Mouse (Mus musculus): ENCODE data around the gene Tacr2. TPM values are rescaled to one million over a fixed set of nuclear protein-coding genes. Genes with fewer than 3 reads are reported as not detected.
A peak's percentile ranks its signal among the peaks of the same experiment; 100 is the strongest.

Tacr2 gene
- total RNA-seq, 2 experiments from 2014 or later: 0.25 TPM; not detected in 1

DNA sequence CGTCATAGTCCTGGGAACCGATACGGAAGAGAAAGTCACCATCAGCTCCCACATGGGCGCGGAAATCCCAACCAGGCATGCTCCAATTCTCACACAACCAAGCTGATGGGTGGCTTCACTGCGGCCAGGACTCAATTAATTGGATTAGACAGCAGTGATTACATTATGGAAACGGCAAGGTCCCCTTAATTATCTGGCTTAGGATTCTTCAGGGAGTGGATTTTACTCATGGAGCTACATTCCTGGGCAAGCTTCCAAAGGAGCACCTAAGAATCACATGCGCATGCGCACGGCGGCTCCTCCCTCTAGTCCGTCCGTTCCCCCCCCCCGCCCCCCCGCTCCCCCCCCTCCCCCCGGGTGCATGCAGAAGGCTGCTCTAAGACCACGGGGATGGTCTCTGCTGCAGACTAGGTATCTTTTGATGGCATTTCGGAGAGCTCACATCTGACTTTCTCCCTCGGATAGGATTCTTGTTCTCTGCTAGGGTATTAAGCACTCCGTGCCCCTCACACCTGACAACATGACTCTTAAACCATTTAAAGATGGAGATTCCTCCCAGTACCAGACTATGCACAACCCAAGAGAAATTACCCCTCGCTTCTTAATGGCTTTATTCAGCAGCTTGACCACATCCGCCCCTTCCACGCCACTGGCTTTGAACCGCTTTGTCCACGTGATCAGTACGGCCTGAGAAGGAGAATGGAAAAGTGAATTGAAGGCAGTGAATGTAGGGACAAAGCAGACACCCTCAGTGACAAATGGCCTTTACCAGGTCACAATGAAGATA lies 44.0 kb downstream of the Tacr2 start:
- DNase-seq (ENCODE audit: low spot score in 2 of 2): no peak

DNA sequence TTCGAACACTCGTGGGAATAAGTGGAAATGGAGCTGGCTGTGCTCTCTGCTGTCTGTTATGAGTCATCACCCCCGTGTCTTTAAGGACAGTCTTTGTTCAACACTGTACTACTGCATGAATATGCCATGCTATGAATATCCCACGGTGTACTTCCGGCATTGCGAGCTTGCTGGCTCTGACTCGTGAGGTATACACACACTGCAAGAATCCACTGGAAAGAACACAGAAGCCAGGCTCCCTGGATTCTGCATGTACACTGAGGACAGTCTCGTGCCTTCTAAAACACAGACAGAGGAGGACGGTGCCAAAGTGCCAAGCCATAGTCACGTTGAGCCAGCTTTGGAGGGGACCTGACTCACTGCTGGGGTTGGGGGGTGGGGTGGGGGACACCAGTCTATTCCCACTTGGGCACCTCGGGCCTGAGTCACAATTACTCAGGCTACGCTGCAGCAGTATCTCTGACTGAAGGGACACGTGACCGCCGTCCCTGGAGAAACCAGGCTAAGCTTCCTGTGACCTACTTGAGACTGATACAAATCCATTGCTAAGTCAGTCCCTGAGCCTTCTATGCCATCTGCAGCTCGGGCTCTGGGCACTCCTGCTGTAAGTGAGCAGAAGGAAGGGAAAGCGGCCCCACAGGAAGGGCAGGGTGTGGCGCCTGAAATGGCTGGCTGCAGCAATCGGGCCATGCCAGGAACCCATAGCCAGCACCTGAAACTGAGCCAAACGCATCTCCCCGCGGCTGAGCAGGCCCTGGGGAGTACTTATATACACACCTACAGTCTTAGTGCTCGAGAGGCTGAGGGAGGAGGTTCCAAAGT lies 48.0 kb downstream of the Tacr2 start:
- no peak for DNase-seq (ENCODE audit: low spot score in 2 of 2)

DNA sequence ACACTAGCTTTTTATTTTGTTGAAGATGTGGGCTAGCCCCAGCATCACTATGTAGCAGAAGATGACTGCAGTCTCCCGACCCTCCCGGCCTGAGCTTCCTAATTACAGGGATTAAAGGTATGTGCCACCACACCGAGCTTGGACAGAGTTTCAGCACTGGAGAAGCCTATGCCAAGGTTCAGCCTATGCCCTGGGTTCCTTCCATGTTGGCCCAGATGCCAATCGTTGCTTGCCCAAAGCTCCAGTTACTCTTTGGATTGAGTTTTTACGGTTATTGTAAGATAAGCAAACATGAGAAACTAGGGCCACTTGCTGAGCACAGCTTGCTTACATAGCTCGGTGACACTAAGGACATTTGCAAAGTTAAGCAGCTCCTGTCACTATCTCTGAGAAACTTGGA lies 52.9 kb downstream of the Tacr2 start:
- no peak for DNase-seq (ENCODE audit: low spot score in 2 of 2)

DNA sequence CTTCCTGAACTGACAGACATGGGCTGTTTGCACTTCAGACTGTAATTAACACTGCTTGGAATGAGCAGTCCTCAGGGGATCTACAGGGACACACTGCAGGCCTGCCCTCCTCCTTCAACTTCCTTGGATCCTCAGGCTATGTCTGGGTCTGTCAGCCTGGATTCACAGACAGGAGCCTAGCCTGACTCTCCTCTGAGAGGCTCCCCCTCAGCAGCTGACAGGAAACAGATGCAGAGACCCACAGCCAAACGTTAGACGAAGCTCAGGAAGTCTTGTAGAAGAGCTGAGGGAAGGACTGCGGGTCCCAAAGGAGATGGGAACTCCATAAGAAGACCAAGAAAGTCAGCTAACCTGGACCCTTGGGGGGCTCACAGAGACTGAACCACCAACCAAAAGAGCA lies 54.2 kb downstream of the Tacr2 start:
- DNase-seq (ENCODE audit: low spot score in 2 of 2): no peak

DNA sequence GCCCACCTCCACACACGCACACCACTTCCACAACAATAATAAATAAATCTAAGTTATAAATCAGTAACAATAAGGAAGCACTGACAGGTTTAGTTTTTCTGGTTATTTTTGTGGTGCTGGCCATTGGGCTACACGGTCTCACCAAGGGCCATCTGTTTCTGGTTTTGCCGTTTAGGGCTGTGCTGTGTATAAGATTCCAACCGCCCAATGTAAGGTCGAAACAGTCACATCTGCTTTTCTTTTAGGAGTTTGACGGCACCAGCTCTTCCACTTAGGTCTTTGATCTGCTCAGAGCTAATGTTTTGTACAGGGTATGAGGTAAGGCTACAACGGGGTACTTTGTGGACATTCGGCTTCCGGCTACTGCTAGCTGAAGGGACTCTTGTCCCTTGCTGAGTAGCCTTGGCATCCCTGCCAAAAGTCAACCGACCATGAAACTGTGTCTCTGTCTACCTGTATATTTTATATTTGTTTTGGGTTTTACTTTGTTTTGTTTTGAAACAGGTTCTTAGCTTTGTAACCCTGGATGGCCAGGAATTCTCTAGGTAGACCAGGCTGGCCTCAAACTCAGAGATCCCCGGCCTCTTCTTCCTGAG lies 56.8 kb downstream of the Tacr2 start:
- no peak for DNase-seq (ENCODE audit: low spot score in 2 of 2)

DNA sequence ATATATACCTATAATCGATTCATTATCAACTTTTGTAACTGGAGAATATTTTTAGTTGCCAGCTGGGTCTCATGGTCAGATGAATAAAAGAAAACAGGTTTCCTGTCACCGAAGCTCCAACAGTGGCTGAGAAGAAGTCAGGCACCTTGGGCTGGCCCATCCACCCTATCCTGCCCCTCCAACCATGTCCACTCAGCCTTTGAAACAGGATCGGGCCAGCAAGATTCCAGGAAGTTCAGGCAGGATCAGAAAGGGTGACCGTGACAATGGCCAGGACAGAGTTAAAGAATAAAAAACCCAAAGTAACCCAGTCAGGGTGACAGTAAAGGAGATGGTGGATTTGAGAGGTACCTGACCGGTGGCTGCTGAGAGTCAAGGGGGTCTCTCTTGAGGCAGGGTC lies 57.4 kb downstream of the Tacr2 start:
- DNase-seq (ENCODE audit: low spot score in 2 of 2): no peak

DNA sequence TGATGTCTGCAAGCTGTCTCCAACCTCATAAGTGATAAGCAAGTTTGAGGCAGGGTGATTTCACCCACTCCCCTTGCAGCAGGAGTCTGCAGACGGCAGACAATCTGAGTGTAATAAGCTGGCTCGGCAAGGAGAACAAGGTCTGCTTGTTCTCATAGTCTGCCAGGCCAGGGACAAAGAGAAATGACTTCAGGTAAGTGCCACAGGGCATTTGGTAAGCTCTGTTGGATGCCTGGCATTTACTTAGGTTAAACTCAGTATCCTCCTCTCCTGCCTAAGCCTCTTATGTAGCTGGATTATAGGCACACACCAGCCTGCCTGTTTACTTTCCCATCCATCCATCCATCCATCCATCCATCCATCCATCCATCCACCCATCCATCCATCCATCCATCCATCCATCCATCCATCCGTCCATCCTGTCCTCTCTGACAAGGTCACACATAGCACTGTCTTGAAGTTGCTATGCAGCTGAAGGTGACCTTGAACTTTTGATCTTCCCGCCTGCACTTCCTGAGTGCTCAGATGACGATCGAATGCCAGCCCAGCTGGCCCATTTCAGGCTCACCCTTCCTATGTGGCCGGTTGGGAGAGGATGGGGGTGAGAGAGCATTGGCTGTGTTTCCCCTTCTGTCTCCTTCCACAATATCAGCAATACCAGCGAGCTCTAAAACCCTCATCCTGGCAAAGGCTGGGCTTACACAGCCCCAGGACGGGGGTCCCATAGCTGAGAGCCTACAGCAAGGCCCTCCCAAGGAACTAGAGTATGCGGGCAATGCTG lies 58.2 kb downstream of the Tacr2 start:
- DNase-seq (ENCODE audit: low spot score in 2 of 2): no peak

DNA sequence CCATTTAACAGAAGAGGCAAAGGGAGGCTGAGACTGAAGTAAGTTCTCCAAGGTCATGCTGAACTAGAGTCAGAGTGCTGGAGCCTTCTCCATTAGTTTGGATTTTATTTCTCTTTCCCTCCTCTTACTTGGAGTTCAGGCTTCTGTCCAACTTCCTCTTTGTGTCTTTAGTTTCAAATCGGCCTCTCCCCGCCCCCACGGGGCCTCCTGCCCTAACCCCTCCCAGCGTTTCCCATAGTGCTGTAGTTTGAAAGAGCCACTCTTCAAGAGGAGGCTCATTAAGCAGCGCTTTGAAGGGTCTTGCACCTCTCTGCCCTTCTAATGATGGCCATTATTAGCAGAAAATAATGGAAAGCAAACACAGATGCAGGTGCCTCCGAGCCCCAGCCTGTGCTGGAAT lies 59.2 kb downstream of the Tacr2 start:
- DNase-seq (ENCODE audit: low spot score in 2 of 2): peak; percentile 49 to 57

DNA sequence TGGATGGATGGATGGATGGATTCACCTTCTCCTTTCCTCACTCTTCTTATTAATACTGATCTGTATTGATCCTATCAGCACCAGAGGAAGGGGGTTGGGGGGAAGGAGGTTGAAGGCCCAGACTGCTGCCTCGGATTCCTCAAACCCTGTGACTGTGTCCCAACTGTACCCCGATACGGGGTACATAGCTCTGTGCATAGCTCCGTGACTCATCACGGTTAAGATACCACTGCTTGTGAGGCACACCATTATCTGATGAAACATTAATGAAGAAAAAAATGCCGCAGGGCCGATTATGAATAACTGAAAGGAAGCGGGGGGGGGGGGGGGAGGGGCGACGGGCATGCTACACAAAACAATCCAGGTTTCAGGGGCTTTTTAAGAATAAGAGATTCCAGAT lies 60.9 kb downstream of the Tacr2 start:
- no peak for DNase-seq (ENCODE audit: low spot score in 2 of 2)

DNA sequence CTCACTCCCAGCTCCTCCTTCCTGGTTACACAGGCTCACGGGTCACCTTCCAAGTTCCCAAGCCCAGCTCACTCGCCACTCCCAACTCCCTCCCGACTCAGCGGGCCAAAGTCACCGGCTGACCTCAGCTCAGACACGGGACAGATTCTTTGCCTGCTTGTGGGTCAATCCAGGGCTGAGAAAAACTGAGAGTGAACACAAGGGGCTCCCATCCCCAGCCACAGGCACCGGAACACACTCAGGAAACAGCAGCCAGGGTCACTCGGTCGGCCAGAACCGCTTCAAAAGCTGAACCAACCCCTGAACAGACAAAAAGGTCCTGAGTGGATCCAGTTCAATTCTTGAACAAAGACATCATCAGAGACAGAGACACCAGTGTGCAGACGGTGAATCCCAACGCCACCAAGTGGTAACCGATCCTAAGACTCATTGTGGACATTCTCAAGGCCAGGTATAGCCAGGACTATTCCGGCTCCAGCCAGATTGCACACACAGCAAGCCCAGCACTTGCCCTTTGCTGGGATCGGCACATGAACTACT lies 61.7 kb downstream of the Tacr2 start:
- no peak for DNase-seq (ENCODE audit: low spot score in 2 of 2)

Other genes with a start within 250 kb of the Tacr2 start
- not detected for gene Neurog3, start 119.3 kb upstream of the Tacr2 start, total RNA-seq (2021)
- gene Fam241b, start 108.5 kb upstream of the Tacr2 start, total RNA-seq (2021): 10 to 100 TPM; 49.1 to 55.5 TPM
- gene Tspan15, start 21.2 kb upstream of the Tacr2 start, total RNA-seq (2021): 1 to 10 TPM; 7.9 to 9.0 TPM
- gene Hk1, start 127.5 kb downstream of the Tacr2 start, total RNA-seq (2021): 100 to 1,000 TPM; 280 to 294 TPM
- gene Hkdc1, start 170.1 kb downstream of the Tacr2 start, total RNA-seq (2021): 1 to 10 TPM; 5.0 to 6.4 TPM
- 1 to 10 TPM; 1.7 to 2.1 TPM for gene 4930507D05Rik, start 197.1 kb downstream of the Tacr2 start, total RNA-seq (2021)
- 10 to 100 TPM; 22.1 to 23.7 TPM for gene Supv3l1, start 197.3 kb downstream of the Tacr2 start, total RNA-seq (2021)
- 10 to 100 TPM; 37.2 to 41.1 TPM for gene Vps26a, start 234.4 kb downstream of the Tacr2 start, total RNA-seq (2021)

Data from layer of hippocampus, postnatal 10 days (tissue).